Mouse (Mus musculus) cerebellum, adult 11 months (tissue): Measurements from ENCODE around the gene Nol4l.

Experiments used
- DNase-seq: peaks from one replicate; pipeline ENCODE4 v3.0.0; 2022

Nol4l gene

DNA sequence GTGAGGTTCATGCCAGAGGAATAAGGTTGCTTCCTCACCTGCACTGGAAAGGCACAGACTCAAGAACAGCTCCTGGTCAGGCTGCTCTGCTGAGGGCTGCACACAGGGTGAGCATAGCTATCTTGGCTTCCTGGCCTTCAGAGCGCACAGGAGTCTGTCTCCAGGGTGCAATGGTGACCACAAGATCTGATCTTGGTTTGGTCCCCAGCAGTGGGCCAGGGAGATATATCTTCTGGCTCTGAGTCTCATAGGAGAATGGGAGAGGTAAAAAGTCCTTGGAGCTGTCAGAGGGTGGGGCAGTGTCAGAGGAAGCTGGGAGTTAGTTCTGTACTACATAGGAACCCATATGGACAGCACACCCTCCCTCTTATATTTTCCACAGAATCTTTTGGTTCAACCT, 50.3 kb downstream of the Nol4l start:
- DNase-seq: no peak

DNA sequence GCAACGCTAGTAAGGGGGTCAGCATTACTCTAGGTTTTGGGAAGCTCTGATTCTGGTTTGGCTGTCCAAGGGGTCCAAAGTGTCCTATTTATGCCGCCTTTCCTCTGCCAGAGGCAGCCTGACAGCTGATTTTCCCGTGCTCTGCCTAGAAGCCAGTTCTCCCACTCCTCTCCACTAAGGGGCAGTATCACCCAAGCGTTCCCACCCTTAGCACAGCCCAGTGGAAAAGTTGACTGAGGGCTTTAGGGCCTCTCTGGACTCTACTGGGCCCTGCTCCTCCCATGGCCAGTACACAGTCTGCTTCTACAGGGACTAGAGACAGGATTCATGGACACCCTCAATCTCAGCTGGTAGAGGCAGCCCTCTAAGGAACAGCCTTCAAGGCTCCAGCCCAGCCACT, 51.2 kb downstream of the Nol4l start:
- DNase-seq: peak; percentile 71

DNA sequence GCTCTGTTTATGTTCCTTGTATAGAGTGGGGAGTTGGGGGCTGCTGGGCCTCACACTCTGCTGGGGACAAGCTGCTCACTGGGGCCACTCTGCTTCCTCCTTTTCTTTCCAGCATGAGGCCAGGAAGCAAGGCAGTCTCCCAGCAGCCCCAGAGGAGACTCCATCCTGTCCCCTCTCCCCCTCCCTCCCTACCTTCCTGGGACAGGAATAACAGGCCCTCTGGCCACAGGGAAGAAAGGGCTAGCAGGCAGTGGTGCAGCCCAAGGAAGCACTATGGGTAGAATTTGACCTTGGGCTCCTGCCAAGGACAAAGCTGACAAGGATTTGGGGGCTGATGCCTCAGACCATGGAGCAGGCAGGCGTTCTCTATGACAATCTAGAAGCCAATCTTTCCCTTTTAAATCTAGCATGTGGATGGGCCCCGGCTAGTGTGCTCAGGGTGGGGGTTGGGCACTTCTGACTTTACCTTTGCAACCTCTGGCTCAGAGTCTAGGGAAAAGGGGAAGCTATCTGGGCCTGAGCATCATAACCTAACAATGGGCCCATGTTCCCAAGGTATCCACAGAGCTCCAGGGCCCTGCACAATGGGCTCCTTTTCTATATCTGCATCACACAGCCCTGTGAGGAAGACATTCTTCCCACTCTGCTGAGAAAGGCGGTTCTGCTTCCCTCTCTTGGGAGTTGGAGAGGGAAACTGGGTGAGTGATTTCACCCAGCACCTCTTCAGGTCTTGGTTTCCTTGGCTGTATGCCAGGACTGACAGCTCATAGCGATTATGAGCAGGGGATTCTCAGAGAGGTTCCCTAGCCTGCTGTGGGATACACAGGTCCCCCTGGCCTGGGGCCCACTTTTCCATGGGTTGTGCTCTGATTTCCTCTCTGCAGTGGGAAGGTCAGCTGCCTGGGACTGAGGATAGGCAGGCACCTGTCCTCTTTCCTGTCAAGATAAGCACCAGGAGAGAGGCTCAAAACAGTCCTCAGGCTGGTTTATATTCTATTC, 54.4 kb downstream of the Nol4l start:
- DNase-seq: no peak

DNA sequence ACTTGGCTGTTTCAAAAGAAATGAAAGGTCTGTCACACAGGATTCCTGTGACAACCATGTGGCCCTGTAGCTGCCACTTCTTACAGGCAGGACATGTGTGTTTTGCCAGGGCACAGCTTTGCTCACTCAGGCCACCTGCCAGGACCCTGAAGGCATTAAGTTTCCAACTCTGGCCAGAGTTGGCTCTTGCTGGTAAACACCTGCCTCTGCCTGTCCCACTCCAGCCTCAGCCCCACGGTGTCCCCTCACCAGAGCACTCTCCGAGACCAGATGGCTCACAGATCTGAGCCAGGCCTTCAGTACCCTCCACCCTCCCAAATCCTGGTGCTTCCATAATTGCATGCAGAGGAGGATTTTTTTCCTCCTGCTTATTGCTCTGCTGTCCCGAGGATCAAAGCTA, 58.8 kb downstream of the Nol4l start:
- no peak for DNase-seq

DNA sequence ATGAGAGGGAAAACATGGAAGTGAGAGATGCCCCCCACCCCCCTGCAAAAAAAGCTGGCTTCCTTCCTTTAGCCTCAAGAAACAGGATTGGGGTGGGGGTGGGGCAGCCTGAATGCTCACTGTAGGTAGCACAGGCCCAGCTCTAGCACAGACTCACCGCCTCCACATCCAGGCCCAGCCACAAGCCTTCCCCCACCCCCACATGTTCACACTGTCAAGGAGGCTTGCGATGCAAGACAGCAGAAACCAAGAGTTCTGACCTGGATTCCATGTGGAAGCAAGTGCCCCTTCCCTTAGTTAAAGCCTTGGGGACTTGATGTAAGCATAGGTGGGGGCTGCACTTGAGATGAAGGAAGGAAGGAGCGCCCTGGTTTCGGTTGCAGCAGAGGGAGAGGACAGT, 60.0 kb downstream of the Nol4l start:
- DNase-seq: no peak

DNA sequence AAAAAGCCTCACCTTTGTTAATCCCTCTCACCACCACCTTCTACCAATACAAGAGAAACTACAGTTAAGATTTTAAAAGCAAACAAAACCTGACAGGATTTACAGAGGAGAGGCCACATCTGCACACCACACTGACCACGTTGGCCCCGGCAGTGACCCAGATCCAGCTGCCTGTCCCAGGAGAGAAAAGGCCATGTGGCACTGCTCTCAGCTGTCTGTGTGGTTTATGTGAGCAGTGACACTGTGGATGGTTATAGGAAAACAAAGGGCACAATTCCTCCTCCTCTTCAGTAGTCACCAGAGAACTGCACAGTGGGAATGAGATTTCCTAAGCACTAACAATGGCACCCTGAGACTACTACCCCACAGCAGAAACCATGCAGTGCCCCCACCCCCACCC, 60.5 kb downstream of the Nol4l start:
- DNase-seq: no peak

DNA sequence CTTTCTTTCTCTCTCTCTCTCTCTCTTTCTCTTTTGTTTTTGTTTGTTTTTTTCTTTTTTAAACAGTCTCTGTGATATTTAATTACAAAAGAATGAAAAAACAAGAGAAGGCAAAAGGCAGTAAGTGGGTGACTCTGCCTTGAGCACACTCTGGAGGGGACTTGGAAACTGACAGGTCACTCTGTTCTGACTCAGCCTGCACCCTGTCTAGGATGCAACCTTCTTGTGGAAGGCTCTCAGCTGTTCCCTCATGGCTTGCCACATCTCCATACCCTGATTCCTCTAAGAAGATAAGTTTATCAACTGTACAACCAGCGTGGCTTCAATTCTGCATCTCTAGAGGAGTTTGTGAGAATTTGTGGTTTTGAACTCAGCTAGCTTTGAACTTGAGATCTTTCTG, 62.4 kb downstream of the Nol4l start:
- DNase-seq: no peak

DNA sequence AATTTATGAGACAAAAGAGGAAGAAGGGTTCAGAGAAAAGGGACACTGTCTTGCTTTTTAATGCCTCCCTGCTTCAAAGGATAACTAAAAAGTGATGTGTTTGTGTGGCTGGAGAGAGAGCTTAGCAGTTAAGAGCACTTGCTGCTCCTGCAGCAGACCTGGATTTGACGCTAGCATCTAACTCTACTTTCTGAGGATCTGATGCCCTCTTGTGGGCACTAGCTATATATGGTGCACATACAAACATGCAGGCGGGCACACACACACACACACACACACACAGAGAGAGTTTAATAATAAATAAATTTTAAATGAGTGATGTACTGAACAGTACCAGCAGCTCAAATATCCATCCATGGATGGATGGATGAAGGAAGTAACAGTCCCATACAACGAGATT, 66.5 kb downstream of the Nol4l start:
- DNase-seq: no peak

DNA sequence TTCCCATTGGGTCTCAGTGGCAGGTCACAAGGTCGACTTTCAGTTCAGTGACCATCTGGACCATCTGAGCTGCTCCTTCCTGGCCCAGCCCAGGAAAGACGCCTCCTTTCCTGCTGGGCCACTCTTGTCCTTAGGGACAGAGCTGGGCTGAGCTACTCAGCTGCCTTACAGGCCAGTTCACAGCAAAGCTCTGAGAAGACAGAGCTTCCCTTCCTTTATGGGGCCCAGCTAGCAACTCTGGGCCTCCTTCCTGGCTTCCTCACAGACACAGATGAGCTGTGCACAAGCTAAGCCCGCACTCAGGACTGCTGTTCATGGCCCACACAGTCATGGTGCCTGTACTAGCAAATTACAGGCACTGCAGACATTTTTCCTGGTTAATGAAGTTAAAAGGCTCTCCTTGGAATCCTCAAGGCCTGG, 71.7 kb downstream of the Nol4l start:
- no peak for DNase-seq

DNA sequence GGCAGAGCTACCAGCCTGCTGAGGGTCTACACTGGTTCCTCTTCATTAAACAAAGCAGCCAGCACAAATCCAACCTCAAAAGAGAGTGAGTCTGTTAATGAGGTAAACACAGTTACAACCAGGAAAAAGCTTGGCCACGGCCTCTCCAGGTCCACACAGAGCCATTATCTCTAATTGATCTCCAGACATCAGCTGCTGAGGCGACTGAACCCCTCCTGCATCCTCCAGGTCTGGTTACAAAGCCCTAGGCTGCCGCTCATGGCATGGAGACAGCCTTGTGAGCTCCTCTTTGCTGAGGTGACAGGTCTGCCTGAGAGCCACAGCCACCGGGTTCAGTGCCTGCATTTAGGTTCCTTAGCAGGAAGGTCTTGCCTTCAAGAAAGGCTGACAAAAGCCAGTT, 72.3 kb downstream of the Nol4l start:
- no peak for DNase-seq

DNA sequence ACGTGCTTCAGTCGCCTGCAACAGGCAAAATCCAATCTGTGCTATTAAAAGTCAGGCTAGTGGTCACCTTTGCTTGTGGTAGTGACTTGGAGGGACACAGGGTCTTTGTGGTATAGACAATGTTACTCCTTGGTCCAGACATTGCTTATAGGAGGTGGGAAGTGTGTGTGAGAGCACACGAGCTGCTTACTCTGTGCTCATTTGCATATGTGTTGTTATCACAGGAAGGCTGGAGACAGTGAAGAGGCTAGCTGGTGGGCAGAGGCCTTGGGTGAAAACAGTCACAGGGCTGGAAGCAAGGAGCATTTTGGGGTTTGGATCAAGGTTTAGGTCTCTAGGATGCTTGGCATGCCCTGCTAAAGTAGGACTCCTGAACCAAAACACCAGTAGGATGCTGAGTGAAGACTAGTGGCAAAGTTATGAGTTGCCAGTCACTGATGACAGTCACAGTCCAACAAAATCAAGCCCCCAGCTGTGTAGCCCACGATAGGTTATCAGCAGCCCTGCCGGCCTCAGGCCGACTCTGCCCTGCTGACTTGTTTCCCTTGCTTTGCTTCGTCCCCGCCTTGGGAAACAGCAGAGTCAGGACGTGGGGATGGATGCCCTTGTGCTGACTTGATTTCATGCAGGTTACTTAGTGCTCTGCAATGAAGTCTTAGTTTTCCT, 74.8 kb downstream of the Nol4l start:
- no peak for DNase-seq

DNA sequence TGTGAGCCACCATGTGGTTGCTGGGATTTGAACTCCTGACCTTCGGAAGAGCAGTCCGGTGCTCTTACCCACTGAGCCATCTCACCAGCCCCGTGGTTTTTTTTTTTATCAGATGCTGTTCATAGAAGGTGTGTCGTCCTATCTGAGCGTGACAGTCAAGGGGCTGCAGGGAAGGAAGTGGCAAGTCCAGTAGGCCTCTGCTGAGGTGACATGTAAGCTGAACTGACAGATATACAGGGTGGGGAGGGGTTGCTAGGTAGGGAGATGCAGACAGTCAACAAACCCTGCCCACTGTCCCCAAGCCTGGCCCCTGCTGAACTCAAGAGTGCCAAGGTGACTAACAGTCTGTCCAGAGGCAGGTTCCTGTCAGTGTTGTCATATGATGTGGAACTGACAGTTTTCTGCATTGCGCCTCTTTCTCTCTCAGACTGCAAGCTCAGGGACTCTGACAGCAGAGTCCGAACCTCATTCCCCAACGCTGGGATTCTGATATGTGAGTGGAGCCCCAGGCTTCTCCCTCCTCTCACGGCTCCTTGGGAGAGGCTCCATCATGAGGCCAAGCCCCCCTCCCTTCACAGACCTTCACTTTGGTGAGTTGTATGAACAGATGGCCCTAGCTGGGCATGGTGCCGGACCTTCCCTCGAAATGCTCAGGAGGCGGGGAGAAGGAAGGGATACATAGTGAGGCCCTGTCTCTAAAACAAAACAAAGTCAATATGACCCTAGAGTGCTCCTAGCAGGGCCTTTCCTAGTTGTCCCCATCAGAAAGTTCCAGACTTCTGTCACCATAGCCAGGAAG, 75.6 kb downstream of the Nol4l start:
- DNase-seq: peak; percentile 71

DNA sequence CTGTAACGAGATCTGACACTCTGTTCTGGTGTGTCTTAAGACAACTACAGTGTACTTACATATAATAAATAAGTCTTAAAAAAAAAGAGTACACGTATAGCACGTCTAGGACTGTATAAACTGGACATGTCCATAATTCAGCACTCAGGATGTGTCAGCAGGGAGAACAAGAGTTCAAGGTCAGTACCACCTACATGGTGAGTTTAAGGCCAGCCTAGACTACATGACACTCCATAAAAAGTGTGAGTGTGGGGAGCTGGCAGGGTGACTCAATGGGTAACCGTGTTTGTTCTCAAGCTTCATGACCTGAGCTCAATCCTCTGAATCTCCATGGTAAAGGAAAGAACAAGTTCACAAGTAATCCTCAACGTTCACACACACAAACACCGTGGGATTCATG, 81.3 kb downstream of the Nol4l start:
- no peak for DNase-seq

DNA sequence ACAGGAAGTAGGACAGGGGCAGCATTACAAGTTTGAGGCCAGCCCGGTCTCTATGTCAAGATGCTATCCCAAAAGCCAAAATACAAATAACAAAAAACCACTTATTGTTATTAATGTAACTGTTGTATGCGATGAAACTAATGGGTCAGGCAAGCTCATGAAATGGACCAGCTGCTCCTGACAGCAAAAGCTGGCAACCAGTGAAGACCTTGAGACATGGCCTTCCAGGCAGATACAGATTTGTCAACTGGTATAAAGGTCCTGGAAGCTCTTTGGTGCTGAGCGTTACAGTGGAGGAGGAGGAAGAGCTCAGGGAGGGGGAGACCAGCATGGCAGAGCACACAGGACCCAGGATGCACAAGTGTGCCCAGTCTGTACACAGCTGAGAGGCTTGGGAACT, 82.1 kb downstream of the Nol4l start:
- no peak for DNase-seq

DNA sequence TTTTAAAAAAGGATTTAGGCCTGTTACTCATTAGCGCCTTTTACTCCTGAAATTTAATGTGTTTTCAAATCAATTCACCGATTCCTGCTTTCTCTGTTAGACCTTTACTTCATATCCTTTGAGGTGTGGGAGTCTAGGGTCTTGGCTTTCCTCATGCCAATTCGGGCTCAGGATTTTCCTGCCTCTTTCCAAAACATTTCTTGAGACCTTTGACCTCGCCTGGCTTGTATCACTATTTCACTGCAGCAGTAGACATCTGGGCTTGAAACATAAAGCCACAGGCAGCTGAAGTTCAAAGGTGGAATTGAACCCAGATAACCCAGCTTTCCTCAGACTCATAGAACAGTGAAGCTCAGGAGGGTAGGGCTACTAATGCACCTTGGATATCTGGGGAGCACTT, 83.3 kb downstream of the Nol4l start:
- no peak for DNase-seq

DNA sequence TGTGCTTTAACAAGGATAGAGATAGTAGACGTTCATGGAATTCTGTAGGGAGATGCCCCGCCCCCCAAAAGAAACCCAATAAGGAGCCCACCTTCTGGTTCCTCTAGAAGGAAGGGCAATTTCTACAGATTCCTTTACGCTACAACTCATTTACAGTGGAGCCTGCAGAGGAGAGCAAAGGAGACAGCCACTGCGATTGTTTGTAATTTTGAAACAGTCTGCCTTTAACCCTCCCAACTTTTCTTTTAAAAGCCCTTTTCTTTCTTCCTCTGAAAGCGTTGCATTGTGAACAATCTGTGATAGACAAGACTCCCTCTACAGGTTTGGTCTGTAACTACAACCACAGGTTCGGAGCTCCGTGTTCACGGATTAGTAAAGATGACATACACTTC, 83.8 kb downstream of the Nol4l start:
- peak; percentile 38 for DNase-seq

DNA sequence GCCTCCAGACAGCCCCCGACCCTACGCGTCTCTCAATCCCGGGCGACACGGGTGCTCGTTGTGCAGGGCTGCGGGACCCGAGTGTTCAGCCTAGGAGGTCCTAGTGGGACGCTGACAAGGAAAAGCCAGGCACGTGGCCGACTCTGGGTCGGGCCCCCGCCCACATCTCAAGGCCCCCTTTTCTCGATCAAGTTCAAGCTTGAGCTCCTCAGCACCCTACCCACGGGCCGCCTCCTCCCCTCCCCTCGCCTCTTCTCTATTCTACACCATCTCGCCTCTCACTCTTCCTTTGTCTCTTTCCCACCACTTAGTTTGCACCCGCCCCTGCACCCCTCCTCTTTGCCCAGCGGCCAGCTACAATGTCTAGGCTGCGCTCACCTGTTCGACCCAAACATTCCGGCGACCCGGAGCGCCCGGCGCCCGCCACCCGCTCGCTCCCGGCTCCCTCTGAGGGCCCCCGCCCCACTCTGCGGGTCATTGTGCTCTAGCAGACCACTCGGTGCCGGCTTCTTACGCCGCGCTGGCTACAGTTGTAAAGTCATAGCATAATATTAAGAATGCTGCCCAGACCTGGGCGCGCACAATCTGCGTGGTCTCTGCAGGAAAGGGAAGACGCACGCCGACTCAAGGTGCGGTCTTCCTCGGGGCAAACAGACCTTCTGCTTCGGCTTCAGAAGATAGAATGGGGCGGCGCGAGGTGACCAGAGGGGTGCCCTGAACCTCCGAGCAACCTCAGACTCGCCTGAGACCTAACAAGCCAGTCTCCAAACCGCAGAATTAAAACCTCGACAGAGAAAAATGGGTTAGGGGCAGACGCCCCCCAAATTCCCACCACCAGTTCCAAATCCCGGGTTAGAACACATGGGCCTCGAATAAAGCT, 84.4 kb downstream of the Nol4l start:
- no peak for DNase-seq

DNA sequence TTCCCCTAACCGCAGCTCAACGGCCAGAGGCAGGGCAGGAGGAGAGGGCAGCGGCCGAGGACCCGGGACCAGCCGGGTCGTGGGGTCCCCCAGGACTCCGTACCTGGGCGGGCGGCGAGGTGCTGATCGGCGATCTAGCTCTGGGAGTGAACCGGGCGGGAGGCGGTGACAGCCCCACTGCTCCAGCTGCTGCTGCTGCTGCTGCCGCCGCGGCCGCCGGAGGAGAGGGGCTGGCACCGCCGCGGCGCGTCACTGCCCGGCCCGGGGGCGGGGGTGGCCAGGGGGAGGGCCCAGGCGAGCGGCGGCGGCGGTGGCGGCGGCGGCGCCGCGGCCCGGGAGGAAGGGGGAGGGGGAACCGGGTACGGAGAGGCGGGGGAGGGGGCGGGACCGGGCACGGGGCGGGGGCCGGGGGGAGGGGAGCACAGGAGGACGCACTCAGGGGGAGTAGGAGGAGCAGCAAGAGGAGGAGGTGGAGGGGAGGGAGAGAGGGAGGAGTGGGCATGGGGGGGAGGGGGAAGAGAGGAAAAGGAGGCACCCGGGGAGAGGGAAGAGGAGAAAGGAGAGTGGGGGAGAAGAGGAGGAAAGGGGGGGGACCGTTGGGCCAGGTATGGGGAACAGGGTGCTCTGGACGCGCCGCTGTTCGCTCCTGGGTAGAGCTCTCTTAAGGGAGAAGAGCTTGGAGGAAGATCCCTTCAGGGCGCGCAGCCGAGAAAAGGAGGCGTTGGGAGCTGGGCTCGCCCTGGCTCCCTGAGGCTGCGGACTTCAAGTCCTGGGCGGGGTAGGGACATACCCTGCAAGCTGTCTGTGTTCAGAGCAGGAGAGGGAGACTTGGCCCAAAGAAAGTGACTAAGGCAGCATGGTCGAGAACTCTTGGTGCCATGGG, 85.3 kb downstream of the Nol4l start:
- DNase-seq: peak; percentile 25

DNA sequence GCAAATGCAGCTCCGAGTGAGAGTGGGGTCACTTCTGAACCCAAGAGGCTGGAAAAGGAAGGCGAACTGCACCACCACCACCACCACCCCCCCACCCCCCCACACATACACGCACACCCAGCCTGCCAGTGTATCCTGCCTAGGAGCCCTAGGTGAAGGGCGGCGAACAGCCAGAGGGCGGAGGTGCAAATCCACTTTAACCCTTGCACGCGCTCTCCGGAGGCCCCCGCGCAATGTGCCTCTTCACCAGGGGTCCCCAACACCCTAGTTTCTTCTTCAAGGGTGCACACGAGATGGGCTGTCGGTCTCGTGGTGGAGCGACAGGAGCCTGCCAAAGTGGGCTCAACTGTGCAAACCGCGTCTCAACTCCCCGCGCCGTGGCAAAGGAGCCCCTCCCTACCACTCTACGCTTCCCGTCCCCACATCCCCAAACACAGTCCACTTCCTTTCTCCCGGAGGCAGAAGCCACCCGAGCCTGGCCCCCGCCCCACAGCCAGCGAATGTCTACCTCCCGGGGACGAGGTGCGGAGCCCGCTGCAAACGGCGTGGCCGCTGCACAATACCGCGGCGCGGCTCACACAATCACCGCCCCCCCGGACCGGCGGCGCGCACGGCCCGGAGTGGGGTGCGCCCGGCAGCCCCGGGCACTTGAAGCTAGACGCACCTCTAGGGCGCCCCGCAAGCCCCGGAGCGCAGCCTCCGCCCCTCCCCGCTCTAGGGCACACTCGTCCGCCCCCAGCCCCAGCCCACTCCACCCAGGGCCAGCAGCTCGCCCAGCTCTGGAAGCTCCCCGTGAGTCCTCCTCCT, 86.1 kb downstream of the Nol4l start:
- no peak for DNase-seq

DNA sequence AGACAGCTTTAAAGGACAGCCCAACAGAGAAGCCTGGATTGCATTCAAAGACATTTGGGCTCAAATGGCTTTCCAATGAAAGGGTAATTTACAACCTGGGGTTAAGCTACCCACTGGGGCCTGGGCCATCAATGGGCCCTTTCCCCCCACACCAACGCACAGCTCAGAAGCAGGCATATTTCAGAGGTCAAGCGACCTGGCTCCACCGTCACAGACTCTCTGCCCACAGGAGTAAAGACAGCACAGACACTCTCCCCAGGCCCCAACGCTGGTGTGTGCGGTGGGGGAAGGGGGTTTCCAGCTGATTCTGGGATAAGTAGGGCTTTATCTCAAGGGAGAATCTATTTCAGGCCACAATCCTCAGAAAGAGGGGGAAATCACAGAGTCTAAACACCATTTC, 87.1 kb downstream of the Nol4l start:
- no peak for DNase-seq

DNA sequence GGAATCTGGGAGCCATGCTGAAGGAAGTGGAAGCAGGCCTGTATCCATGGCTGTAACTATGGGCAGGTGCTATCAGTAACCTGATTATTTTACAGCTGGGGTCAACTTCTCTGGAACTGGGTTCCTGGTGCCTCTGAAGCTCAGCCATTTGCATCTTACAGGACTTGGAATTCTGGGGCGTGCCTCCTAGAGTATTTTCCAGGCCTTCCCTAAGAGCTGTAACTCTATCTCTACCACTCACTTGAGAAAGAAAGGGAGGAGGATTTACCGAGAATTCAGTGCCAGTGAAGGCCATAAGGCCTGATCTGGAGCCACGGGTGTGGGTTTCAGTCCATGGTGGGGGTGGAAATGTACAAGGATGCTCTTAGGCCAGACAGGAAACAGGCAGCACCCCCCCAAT, 88.5 kb downstream of the Nol4l start:
- no peak for DNase-seq
